Mouse (Mus musculus) bone marrow, adult 2 months (tissue): ENCODE measurements around the gene Slc25a20. TPM values are rescaled to one million over a fixed set of nuclear protein-coding genes. Genes with fewer than 3 reads are reported as not detected.
A peak's percentile ranks its signal among the peaks of the same experiment; 100 is the strongest.

Experiments
- H3K27ac ChIP-seq: fragments of 200-500 bp; 2 replicates; pipeline ENCODE4 v1.5.1; 2012; ENCODE audit warnings: low read depth, mild to moderate bottlenecking, control low read depth, inconsistent platforms, low read length; ENCODE audit not compliant: control insufficient read depth, poor library complexity, insufficient read depth
- H3K4me1 ChIP-seq: fragments of 200-500 bp; 2 replicates; pipeline ENCODE4 v1.6.1; 2011; ENCODE audit warnings: low read length; ENCODE audit not compliant: control insufficient read depth, insufficient read depth
- H3K4me3 ChIP-seq: fragments of 200-500 bp; replicated peaks from 2 replicates; pipeline ENCODE3; 2011; ENCODE audit warnings: mild to moderate bottlenecking, low read depth, low read length, control low read depth; ENCODE audit not compliant: control insufficient read depth
- CTCF ChIP-seq: fragments of 200-500 bp; IDR thresholded peaks from 2 replicates; pipeline ENCODE4 v1.5.1; 2011; ENCODE audit warnings: low read length, control low read depth; ENCODE audit not compliant: control insufficient read depth, insufficient read depth
- POLR2A ChIP-seq: fragments of 200-500 bp; IDR thresholded peaks from 2 replicates; pipeline ENCODE4 v1.6.1; 2011; ENCODE audit warnings: low read depth, mild to moderate bottlenecking, control low read depth, low read length, borderline replicate concordance; ENCODE audit not compliant: control insufficient read depth
- WGBS: fragments of 180-500 bp; shearing (Covaris S2); methylation state at CpG from one replicate; pipeline ENCODE4 v1.1.7; 2018; 5-methylcytosine and 5-hydroxymethylcytosine counted together
- polyA plus RNA-seq: library from polyadenylated mRNA; stranded (reverse); fragments of >200 nt; gene quantifications from 2 replicates; pipeline ENCODE4 v1.2.4, GENCODE M21; 2011; ENCODE audit warnings: low replicate concordance; ENCODE audit not compliant: missing spikeins, insufficient read depth, insufficient read length

Gene Slc25a20
- polyA plus RNA-seq, 1 experiment = 13.7 TPM

GRCm38 (mm10) chr9:108662660-108663059, 772 bp downstream of the Slc25a20 start:
- TF ChIP-seq POLR2A = no peak
- no peak for TF ChIP-seq CTCF
- 39% methylated on average over 6 of the region's 6 CpGs for WGBS
- no peak overlapping the region for H3K27ac ChIP-seq

GRCm38 (mm10) chr9:108669875-108670274, 8.0 kb downstream of the Slc25a20 start:
- Histone ChIP-seq H3K4me1 (no peaks in the 10 kb centered on the region), H3K27ac (no peak overlapping the region), H3K4me3 (no peak overlapping the region)
- no peak for TF ChIP-seq POLR2A
- no peak for TF ChIP-seq CTCF
- 76% methylated on average over 8 of the region's 8 CpGs for WGBS

More at GRCm38 (mm10) chr9:108662660-108663059, 772 bp downstream of the Slc25a20 start:
- H3K4me3 ChIP-seq = peak overlapping the region; percentile 85
- peaks cover 2% of the 10 kb centered on the region; the same call in 1 of the 2 replicates for H3K4me1 ChIP-seq

- 58% methylated on average over 2 of the region's 2 CpGs for WGBS
- no peak overlapping the region for H3K27ac ChIP-seq
- H3K4me3 ChIP-seq = no peak overlapping the region
- no peaks in the 10 kb centered on the region for H3K4me1 ChIP-seq
- TF ChIP-seq POLR2A = no peak
- TF ChIP-seq CTCF = no peak
Measured at GRCm38 (mm10) chr9:108673151-108673550, 11.3 kb downstream of the Slc25a20 start.

- H3K27ac ChIP-seq = no peak overlapping the region
- no peak for TF ChIP-seq POLR2A
- no peak for TF ChIP-seq CTCF
- no peak overlapping the region for H3K4me3 ChIP-seq
- H3K4me1 ChIP-seq = no peaks in the 10 kb centered on the region
- WGBS = 90% methylated on average over 15 of the region's 15 CpGs
Measured at GRCm38 (mm10) chr9:108680026-108680425, 18.1 kb downstream of the Slc25a20 start.

- WGBS = 70% methylated on average over 4 of the region's 4 CpGs
- TF ChIP-seq POLR2A (no peak), CTCF (no peak)
- Histone ChIP-seq H3K4me3 (no peak overlapping the region), H3K27ac (no peak overlapping the region), H3K4me1 (no peaks in the 10 kb centered on the region)
Measured at GRCm38 (mm10) chr9:108686475-108686887, 24.6 kb downstream of the Slc25a20 start.

- TF ChIP-seq CTCF (no peak), POLR2A (no peak)
- H3K4me3 ChIP-seq = no peak overlapping the region
- no peaks in the 10 kb centered on the region for H3K4me1 ChIP-seq
- WGBS = 87% methylated on average over 6 of the region's 6 CpGs
- no peak overlapping the region for H3K27ac ChIP-seq
Measured at GRCm38 (mm10) chr9:108687181-108687580, 25.3 kb downstream of the Slc25a20 start.

GRCm38 (mm10) chr9:108687686-108688085, 25.8 kb downstream of the Slc25a20 start:
- no peak for TF ChIP-seq POLR2A
- TF ChIP-seq CTCF = no peak
- no peak overlapping the region for H3K27ac ChIP-seq
- 75% methylated on average over 2 of the region's 2 CpGs for WGBS
- H3K4me1 ChIP-seq = no peaks in the 10 kb centered on the region
- no peak overlapping the region for H3K4me3 ChIP-seq

- WGBS = 82% methylated on average over 9 of the region's 9 CpGs
- TF ChIP-seq POLR2A = no peak
- no peak for TF ChIP-seq CTCF
- no peak overlapping the region for H3K4me3 ChIP-seq
- no peak overlapping the region for H3K27ac ChIP-seq
- H3K4me1 ChIP-seq = no peaks in the 10 kb centered on the region
Measured at GRCm38 (mm10) chr9:108688451-108688850, 26.6 kb downstream of the Slc25a20 start.

- H3K4me3 ChIP-seq = no peak within 1 kb of the TSS
- H3K4me1 ChIP-seq = no peaks in the 10 kb centered on the region
- TF ChIP-seq POLR2A (no peak), CTCF (no peak)
- H3K27ac ChIP-seq = no peak within 1 kb of the TSS
- WGBS = 88% methylated on average over 1 of the region's 1 CpGs
Measured at GRCm38 (mm10) chr9:108689106-108689505, 27.2 kb downstream of the Slc25a20 start, which contains the start of gene Prkar2a. TSS of gene Prkar2a (plus strand) at chr9:108689314.
